Mouse (Mus musculus): ENCODE data around the gene Got1. TPM values are rescaled to one million over a fixed set of nuclear protein-coding genes. Genes with fewer than 3 reads are reported as not detected.

The Got1 gene
- total and polyA plus RNA-seq, 3 experiments: 131 to 228 (median 176) TPM

DNA sequence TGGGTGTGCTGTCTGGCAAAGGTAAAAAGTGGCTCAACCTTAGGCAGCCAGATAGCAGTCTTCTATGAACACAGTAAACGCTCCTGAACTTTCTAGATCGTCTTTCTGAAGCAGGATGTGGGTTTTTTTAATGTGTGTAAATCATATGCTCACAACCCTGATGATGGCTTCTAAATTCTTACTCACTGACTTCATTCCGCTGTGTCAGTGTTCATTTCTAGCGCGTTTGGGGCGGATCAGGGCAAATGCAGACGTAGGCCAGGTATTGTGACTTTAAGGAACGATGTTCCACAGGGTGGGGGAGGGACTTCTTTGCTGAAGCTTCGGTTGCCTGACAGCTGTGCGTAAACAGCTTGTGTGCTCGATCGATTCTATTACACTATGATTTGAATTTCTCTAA is 6.5 kb upstream of the Got1 start:
- DNase-seq (ENCODE audit: extremely low read depth): no peak
- in situ Hi-C loops (cut with MboI; ENCODE audit: low pct_ligation_motif_present, low pct_unique_long_range_greater_than_20kb, low sequenced_read_pairs) (no loop called here), dilution Hi-C loops (cut with MboI; ENCODE audit: extremely low pct_ligation_motif_present, extremely low pct_unique_long_range_greater_than_20kb, low sequenced_read_pairs) (no loop called here)
- Histone ChIP-seq H3K4me2 (ENCODE audit: insufficient read depth, low read depth, poor library complexity, severe bottlenecking) (0 out of 2 replicates have a peak overlapping the region, but pooled peaks have one; percentile 7), H3K4me3 (replicated peaks in 1 of 3; ENCODE audit: low read depth in 2 of 3, low read length in 2 of 3, poor library complexity in 1 of 3) (no peak overlapping the region), H3K9me3 (replicated peaks; ENCODE audit: low read length) (no peaks in the 10 kb centered on the region), H3K27me3 (replicated peaks) (no peaks in the 10 kb centered on the region), H3K4me1 (ENCODE audit: control insufficient read depth in 1 of 2, insufficient read depth in 2 of 2) (peaks cover 5 to 12% of the 10 kb centered on the region in 2 experiments; a peak in 3 of 4 replicates), H3K9ac (ENCODE audit: insufficient read depth, low read depth) (no peak overlapping the region), H3K27ac (ENCODE audit: insufficient read depth, low read depth) (no peak overlapping the region), H3K36me3 (replicated peaks in 1 of 2; ENCODE audit: control insufficient read depth in 1 of 2, insufficient read depth in 1 of 2, low read length in 1 of 2) (no peaks in the 10 kb centered on the region), H3K79me2 (replicated peaks; ENCODE audit: control insufficient read depth, extremely low read depth, insufficient read depth, poor library complexity, severe bottlenecking) (no peaks in the 10 kb centered on the region)
- TF ChIP-seq CHD2 (IDR thresholded peaks at IDR 0.05; ENCODE audit: low read length) (no peak), EP300 (IDR thresholded peaks at IDR 0.05; ENCODE audit: low read length) (no peak), TBP (conservative IDR thresholded peaks at IDR 0.05; ENCODE audit: low read depth, low read length) (no peak), MXI1 (IDR thresholded peaks at IDR 0.05; ENCODE audit: low read depth, low read length) (no peak), IRF4 (IDR thresholded peaks at IDR 0.05; ENCODE audit: low read depth, low read length) (no peak), ETS1 (conservative IDR thresholded peaks at IDR 0.05; ENCODE audit: low read depth, low read length) (no peak), ZNF384 (IDR thresholded peaks at IDR 0.05; ENCODE audit: low read depth, low read length) (no peak), ELF1 (IDR thresholded peaks at IDR 0.05; ENCODE audit: low read depth, low read length) (no peak), RCOR1 (conservative IDR thresholded peaks at IDR 0.05; ENCODE audit: low read depth, low read length) (no peak), KAT2A (IDR thresholded peaks at IDR 0.05; ENCODE audit: insufficient replicate concordance, low read length) (no peak), SIN3A (IDR thresholded peaks at IDR 0.05; ENCODE audit: low read length) (no peak), ZC3H11A (IDR thresholded peaks at IDR 0.05; ENCODE audit: low read depth, low read length) (no peak)

DNA sequence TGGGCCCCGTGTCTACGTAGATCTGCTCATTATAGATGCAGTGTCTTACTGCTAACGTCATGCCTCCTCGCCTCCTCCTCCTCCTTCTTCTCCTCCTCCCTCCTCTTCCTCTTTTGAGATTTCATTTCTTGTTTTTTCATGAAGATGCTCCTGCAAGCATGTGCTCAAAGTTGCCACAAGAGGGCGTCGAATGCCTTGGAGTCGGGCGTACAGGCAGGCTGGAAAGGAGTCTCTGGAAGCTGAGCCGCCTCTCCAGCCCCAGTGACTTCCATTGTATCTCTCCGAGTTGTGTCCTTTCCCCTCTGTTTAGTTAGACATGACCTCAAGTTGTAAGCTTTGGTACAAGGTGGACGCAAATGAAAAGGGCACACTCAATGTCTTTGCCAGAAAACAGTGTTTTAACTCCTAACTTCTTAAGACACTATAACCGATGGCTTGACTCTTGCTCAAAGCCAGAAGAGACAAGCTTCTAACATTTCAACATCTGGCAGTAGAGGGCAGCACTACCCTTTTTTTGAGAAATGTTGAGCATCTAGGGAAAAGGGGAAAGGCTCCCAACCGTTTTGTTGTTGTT is 5.9 kb upstream of the Got1 start:
- Histone ChIP-seq H3K4me1 (ENCODE audit: control insufficient read depth in 1 of 2, insufficient read depth in 2 of 2) (peaks cover 6 to 17% of the 10 kb centered on the region in 2 experiments), H3K36me3 (replicated peaks in 1 of 2; ENCODE audit: control insufficient read depth in 1 of 2, insufficient read depth in 1 of 2, low read length in 1 of 2) (no peaks in the 10 kb centered on the region), H3K4me2 (ENCODE audit: insufficient read depth, low read depth, poor library complexity, severe bottlenecking) (peak overlapping the region; percentile 99), H3K27ac (ENCODE audit: insufficient read depth, low read depth) (0 out of 2 replicates have a peak overlapping the region, but pooled peaks have one; percentile 20), H3K27me3 (replicated peaks) (no peaks in the 10 kb centered on the region), H3K9me3 (replicated peaks; ENCODE audit: low read length) (no peaks in the 10 kb centered on the region), H3K79me2 (replicated peaks; ENCODE audit: control insufficient read depth, extremely low read depth, insufficient read depth, poor library complexity, severe bottlenecking) (no peaks in the 10 kb centered on the region), H3K4me3 (replicated peaks in 1 of 3; ENCODE audit: low read depth in 2 of 3, low read length in 2 of 3, poor library complexity in 1 of 3) (peak overlapping the region in 2 of 3 experiments; percentile 17 to 33), H3K9ac (ENCODE audit: insufficient read depth, low read depth) (no peak overlapping the region)
- dilution Hi-C loops (cut with MboI; ENCODE audit: extremely low pct_ligation_motif_present, extremely low pct_unique_long_range_greater_than_20kb, low sequenced_read_pairs) (no loop called here), in situ Hi-C loops (cut with MboI; ENCODE audit: low pct_ligation_motif_present, low pct_unique_long_range_greater_than_20kb, low sequenced_read_pairs) (no loop called here)
- TF ChIP-seq JUND (conservative IDR thresholded peaks at IDR 0.05; ENCODE audit: low read depth, low read length) (0 out of 2 replicates have a peak, but pooled peaks have one; percentile 4), ZNF384 (IDR thresholded peaks at IDR 0.05; ENCODE audit: low read depth, low read length) (peak; percentile 71), JUN (IDR thresholded peaks at IDR 0.05; ENCODE audit: insufficient read depth, low read depth, low read length) (no peak), RAD21 (IDR thresholded peaks at IDR 0.05; ENCODE audit: low read depth, low read length) (peak; percentile 66), CTCF (conservative IDR thresholded peaks at IDR 0.05 in 1 of 2, IDR thresholded peaks at IDR 0.05 in 1 of 2; ENCODE audit: low read depth in 2 of 2, low read length in 2 of 2) (peak; percentile 51 to 84), UBTF (IDR thresholded peaks at IDR 0.05; ENCODE audit: low read depth, low read length) (peak; percentile 48; the same call in 1 of the 2 replicates), MAFK (IDR thresholded peaks at IDR 0.05; ENCODE audit: insufficient replicate concordance, low read length) (no peak), NELFE (IDR thresholded peaks at IDR 0.05; ENCODE audit: low read depth, low read length) (0 out of 2 replicates have a peak, but pooled peaks have one; percentile 18), EP300 (IDR thresholded peaks at IDR 0.05; ENCODE audit: low read length) (0 out of 2 replicates have a peak, but pooled peaks have one; percentile 35), ZKSCAN1 (IDR thresholded peaks at IDR 0.05; ENCODE audit: borderline replicate concordance, low read depth, low read length) (no peak), MYC (IDR thresholded peaks at IDR 0.05; ENCODE audit: low read depth, low read length) (peak; percentile 80), SMC3 (IDR thresholded peaks at IDR 0.05; ENCODE audit: low read depth, low read length) (peak; percentile 81), MAX (IDR thresholded peaks at IDR 0.05; ENCODE audit: low read length) (peak; percentile 50; the same call in 1 of the 2 replicates)
- peak; percentile 95 for DNase-seq (ENCODE audit: extremely low read depth)
